Mouse (Mus musculus) retina, postnatal 1 day (tissue): ENCODE measurements at regions not wholly inside any gene's neighbourhood (a gene's known extent, or its start where the extent isn't known, plus 50 kb on each side); places are given as distances from the start of the nearest gene placed in this dataset.

Source experiments
- DNase-seq: peaks from one replicate; pipeline ENCODE4 v3.0.0-alpha.2; 2012

DNA sequence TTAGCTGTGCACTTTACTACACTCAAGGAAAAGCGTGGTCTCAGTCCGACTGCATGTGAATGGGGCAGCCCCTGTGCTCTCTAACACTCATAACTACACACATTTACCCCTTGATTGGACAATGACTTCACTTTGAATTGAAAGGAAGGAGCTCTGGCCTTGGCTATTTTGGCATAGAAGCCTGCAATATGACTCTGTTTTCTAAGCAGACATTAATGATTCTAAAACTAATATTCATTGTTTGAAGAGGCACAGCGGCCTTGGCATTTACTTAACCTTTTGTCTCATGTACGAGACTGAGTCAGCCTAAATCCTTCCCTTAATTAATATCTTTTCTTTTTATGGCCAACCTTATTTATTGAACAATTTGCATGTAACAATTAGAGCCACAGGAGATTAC lies 879.9 kb downstream of the 5730522E02Rik start:
- DNase-seq: no peak

DNA sequence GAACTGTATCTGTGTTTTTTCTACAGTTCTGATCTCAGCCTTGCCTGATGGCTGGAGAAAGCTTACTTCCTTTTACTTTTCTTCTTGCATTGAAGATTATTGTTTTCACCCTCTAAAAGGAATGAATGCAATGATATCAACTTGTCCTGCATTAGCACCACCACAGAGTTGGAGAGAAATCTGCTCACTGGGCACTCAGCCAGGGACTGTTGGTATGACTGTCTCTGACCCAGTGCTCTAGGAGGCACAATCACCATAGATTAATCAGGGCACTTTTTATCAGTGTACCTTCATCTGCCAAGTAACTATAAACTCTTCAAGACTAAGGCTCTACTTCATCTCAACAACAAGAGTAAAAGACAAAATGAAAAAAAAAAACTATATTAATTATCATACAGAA lies 888.1 kb downstream of the 5730522E02Rik start:
- no peak for DNase-seq

DNA sequence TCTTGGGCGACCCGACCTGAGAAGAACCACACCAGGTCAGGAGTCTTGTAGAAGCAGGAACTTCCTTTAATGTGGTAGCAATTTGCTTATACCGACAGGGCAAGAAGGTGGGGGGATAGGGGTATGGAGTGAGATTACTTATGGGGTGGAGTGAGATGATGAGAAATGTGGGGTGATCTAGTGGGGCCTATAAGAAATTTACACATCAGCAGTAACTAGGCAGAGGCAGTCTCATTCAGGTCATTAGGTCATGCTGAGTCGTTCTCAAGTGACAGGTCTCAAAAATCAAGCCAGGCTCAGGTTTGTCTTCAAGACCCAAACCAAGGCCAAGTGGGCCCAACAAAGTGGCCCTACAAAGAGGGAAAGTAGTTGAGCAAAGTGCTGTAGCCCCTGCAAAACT lies 889.1 kb downstream of the 5730522E02Rik start:
- no peak for DNase-seq

DNA sequence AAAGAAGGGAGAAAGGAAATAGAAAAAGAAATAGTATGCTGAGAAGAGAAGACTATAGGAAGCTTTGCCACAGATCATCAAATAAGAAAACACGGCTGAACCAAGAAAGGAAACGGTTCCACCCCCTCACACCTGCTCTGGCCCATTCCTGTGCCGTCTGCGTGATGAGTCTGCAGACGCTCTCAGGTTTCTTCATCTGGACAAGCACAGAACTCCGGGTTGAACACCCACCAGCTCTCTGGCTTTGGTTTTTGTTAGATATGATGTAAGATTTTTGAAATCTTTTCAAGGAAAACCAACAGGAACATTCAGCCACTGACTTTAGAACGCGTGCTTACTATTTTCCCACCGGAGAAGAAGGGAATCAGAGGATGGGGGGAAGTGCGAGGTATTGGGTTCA lies 895.9 kb downstream of the 5730522E02Rik start:
- no peak for DNase-seq

DNA sequence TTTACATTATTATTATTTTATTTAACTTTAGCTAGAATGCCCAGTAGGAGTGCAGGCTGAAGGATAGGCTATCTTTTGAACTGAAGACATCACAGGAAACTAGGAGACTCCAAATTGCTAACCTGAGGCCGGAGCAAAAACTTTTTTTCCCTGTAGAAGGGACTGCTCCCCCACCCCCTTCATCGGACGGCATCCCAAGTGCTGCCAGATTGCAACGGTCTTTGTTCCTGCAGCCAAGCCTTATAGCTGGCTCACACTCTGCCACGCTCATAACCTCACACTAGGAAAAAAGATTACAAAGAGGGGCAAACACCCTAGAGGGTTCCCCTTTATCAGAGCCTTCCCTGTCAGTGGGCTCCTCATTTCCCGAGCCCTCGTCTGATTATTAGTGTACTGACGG lies 896.7 kb downstream of the 5730522E02Rik start:
- DNase-seq: no peak

DNA sequence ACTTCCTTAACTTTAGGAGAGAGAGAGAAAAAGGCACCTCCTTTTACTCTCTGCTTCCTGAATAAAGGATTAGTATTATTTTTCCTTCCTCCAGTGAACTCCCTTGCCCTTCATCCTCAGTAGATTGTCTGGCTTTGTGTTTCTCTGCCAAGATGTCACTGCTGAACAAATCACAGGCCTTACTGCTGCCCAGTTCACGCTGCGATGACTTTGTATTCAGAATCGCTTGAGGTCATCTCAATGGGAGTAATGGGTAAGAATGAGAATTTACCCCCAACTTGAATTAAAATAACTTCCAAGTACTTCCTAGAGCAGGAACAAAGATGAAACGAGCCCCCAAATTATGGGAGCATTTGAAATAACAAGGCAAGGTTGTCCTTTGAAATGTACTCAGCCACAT lies 897.3 kb downstream of the 5730522E02Rik start:
- peak; percentile 34 for DNase-seq

DNA sequence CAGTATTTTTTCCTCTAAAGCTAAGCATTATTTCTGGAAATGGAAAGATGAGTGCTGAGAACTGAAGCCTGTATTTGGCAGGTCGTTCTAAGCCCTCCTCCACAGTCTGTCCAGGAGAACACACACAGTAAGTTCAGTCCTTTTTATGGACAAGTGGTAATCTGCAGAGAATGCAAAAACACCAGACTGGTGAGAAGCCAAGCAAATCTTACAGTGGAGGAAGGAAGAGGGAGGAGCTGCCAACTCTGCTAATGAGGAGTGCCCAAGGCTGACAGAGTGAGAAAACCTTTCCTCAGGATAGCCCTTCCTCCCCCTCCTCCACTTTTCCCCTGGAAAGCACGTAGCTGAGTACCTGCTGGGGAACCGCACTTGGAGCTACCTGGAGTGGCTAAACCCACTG lies 899.8 kb downstream of the 5730522E02Rik start:
- no peak for DNase-seq

DNA sequence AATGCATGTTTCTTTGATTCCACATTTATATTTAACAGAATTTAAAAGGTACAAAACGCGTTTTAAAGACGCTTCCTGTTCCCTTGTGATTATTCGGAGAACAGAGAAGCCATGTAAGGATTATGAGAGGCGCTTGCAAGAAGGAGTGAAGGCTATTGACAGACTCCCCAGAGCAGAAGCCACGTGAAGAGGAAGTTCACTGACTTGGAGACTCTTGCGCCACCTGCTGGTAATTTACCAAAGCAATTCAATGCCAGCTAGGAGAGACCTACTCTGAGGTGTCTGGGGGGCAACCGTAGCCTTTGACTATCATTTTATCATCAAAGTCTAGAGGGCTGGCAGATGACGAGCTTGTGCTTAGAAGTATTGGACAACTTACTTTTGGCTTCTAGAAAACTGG lies 909.4 kb downstream of the 5730522E02Rik start:
- peak; percentile 82 for DNase-seq

DNA sequence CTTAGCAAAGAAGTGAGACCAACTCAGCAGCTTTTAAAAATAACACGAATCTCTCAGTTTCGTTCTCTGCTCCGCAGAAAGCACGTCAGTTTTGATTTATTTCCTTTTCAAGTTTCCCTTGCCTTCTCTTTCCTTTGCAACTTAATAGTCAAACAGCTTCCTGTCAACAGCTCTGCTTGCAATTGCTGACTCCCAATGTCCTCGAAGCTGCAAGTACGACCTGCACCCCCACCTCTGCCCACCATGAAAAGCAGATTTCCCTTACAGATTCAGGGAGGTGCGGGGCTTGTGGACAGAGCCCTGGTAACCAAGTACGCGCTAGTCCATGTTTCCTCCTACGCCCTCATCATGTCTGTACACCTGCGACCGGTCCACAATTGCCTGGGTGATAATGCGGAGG lies 922.2 kb downstream of the 5730522E02Rik start:
- DNase-seq: no peak

DNA sequence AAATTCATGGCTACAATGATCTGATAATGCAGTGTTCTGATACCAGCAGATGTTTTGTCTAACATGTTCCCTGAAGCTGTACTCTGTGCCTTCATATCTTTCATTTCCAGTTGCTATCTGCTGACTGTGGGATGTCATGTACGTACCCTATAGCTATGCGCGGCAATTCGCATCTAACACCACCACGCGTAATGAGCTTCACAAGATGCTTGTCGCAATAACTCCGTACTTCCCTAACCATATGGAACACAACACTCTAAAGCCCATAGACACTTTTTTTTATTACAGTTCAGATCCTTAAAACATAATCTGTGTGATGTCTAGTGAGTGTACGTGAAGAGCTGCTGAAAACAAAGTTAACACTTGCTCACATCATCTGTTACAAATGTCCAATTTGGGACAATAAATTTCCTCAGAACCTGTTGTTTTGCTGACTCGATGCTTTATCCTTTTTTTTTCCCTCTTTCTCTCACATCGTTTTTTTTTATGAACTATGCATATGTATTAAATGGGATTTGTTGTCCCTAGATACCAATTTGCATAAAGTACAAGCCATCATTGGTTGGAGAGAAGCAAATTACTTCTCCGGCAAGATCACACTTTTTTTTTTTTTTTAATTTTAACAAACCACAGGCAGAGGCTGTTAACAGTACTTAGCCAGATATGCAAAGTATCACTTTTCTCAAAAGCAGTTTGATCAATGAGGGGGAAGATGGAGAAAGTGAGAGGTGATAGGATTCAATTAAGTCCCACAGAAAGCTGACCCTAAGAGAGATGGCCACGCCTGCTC lies 922.9 kb downstream of the 5730522E02Rik start:
- no peak for DNase-seq

DNA sequence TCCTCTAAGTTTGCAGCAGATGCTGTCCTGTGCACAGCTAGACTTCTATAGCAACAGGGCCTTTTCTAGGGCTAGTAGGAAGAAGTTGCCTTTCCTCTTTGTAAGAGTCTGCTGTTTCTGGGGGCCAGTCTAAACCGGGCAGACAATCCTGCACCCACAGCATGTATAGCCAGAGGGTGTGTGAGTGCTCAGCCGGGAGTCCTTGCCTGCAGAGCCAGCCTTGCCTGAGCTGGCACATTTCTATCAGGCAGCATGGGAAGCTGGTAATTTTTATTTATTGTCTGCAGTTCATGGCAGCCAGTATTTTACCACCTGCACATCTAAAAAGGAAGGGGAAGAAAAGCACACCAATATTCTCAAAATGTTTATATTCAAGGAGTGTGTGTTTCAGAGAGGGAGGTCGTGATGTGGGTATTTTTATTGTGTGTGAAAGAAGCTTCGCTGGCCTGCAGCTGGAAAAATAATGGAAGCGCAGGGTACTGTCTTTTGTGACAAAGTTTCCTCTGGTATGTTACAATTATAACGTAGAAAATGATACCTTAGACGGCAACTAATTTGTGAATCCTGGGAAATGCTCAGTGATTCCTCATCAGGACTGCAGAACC lies 940.5 kb downstream of the 5730522E02Rik start:
- DNase-seq: no peak

DNA sequence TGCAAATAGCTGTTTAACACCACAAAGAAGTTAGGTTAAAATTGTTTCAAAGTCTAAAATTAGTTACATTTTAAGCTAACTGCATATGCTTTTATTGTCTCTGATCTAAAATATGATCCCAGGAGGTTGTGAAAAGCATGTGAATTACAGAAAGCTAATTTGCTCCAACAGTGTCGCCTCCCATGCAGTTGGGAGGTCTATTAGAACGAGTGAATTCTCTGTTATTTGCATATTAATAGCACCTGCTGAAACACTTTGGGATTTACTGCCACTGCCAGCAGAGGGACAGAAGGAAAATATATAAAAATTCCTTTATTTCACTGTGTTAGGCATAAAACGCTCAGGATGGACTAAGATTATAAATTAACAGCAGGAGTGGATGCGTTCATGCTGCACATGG lies 947.7 kb downstream of the 5730522E02Rik start:
- no peak for DNase-seq

DNA sequence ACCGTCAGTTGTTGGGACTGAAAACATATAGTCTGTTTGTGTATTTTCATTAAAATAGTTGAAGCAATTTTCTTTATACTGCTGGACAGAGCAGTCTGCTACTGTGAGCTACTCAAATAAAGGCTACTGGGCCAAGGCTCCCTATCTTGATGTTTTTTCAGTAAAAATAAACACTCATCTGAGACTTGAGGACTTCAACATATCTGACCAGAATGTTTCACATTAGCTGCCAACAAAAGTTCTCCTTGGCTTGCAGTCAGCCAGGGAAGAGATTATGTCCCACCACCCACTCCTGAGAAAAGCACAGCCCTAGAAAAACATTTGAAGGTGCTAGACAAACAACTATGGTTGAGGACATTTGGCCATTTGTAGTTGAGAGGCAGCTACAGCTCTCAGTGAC lies 950.9 kb downstream of the 5730522E02Rik start:
- no peak for DNase-seq

DNA sequence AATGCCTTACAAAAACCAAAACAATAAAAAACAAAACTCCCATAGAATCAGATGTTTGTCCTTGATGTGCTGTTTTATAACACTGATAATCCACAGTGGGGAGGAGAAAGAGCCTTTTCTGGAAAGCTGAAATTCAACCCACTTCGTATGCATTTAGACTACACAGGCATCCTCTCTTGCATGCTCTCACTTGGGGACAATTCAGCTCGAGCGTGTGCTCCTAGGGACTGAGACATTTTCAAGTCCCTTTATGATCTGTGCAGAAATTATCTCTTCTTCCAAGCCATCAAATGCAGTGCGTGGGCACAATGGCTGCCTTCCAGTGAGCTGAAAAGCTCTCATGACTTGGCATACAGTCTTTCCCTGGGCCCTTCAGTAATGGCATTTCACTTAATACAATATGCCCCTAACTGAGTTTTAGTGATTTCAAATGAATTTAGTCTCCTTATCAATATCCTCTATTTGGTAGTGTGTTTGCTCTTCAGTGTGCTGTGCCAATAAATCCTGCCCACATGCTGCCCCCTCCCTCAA lies 977.1 kb downstream of the 5730522E02Rik start:
- no peak for DNase-seq
